Mouse (Mus musculus) megakaryocyte-erythroid progenitor cell, adult 5-6 weeks (primary cell): ENCODE measurements around the gene Eif2s1. TPM values are rescaled to one million over a fixed set of nuclear protein-coding genes. Genes with fewer than 3 reads are reported as not detected.

Source experiments
- ATAC-seq: replicated peaks from 2 replicates; pipeline ENCODE4 v1.8.0; 2016; ENCODE audit warnings: mild to moderate bottlenecking, inconsistent platforms; ENCODE audit not compliant: severe bottlenecking, poor library complexity, low FRiP score, low TSS enrichment
- total RNA-seq, 2 experiments: library from RNA; stranded (forward) in 1 of 2; stranded (reverse) in 1 of 2; fragments of 200-1000, 215-1000 nt in 1 of 2; fragments of >200 nt in 1 of 2; fragmentation: Nextera tagmentation in 1 of 2; gene quantifications; 2 replicates each; pipeline ENCODE4 v1.2.3; 2014 to 2017

Eif2s1 gene
- 88.2 and 99.2 TPM in 2 replicates for total RNA-seq (2014; fragmentation: Nextera tagmentation)
- total RNA-seq (2017): 137 and 156 TPM in 2 replicates

GRCm38 (mm10) chr12:78861496-78862253 lies at the start of gene Eif2s1, which contains the start of gene Atp6v1d:
Eif2s1 (plus strand) TSS chr12:78861819.
Atp6v1d (minus strand) TSS chr12:78861638.
- peak; percentile 88 for ATAC-seq

DNA sequence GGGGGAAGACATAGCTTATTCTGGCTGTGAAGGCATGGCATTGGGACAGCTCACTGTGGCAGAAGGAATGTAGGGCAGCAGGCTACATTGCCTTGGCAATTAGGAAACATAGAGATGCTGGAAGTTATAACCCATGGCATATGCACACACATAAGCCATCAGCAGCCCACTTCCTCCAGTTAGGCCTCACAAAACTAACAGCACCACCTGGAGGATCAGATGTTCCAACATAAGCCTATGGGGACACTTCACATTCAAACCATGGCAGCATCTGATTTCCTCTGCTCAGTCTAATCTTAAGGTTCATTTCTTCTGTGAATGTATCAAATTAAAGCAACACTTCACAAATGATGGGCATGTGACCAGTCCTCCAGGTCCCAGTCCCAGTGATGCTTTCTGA lies 47.2 kb upstream of the Eif2s1 start:
- 0 out of 2 replicates have a peak, but pooled peaks have one; percentile 7 for ATAC-seq

DNA sequence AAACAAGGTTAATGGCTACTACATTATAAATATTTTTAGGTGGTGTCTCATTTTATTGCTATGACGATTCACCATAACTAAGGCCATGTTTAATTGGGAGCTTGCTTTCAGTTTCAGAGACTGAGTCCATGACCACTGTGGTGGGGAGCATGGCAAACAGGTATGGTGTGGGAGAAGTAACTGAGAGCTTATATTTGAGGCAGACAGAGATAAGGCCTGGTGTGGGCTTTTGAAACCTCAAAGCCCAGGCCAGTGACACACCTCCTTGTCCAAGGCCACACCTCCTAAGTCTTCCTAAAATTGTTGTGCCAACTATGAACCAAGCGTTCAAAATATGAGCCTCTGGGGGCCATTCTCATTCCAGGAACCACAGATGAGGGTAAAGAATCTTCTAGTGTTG lies 27.1 kb upstream of the Eif2s1 start:
- peak; percentile 65 for ATAC-seq

- ATAC-seq: no peak
Observed at GRCm38 (mm10) chr12:78839906-78840305, 21.7 kb upstream of the Eif2s1 start.

- ATAC-seq: no peak
Observed at GRCm38 (mm10) chr12:78842429-78842828, 19.2 kb upstream of the Eif2s1 start.

DNA sequence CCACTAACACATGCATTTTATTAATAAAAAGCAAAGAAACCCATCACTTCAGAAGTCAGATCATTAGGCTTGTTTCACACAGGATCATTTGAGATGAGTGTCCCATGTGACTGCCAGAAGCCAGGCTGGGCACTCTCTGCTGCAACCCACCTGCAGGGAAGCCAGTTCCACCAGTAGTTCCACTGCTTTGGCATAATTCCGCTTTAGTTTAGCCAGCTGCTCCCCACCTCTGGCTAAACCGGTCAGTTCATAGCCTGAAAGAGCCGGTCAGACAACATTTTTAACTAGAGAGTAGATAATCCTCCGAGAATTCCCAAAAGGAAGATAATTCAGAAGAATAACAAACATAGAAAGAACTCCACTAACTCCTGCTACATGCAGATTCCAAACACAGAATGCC lies 13.4 kb upstream of the Eif2s1 start:
- ATAC-seq: no peak

DNA sequence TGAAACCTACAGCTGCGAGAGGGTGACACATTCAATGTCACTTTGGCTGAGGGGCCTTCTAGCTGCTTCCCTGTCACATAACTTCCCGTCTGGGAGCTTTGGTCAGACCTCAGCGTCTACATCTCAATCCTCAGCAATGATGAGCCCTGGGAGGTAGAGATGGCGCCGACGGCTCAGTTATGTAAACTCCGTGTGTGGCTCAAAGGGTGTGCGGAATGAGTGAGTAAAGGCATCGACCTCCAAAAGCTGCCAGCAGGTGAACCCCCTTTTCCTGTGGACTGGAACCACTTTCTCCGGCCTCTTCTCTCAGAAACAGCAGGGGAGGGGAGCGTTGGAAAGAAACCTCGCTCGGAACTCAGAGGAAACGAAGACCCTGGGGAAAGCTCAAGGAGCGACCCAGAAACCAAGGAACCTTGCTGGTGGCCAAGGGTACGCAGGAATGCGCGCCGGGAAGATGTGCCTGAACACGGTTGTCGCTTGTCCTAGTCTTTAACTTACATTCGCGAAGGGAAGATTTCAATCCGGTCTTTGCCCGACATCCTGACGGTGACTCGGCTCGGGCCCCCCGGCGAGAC lies 611 bp upstream of the Eif2s1 start:
- peak; percentile 32 for ATAC-seq

DNA sequence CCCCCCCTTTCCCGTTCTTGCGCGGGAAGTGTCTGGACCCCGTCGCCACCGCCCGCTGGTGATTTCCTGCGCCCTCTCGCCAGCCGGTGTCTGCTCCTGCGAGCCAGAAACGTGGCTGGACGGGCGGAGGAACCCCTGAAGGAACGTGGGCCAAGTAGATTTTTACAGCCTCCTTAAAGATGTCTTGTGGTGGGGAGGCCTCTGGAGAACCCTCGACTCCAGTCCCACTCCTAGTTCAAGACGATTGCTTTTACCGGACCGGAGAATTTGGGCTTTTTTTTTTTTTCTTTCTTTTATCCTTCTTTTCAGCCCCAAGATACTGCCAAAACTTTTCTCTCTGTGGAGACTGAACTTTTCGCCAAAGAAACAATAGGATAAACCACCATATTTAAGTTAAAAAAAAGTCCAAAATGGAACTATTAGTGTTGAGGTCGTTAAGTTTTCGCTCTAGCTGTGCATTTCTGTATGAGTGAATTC lies 673 bp downstream of the Eif2s1 start:
- peak; percentile 50; the same call in 1 of the 2 replicates for ATAC-seq

- ATAC-seq: no peak
Observed at GRCm38 (mm10) chr12:78865434-78865833, 3.8 kb downstream of the Eif2s1 start.

DNA sequence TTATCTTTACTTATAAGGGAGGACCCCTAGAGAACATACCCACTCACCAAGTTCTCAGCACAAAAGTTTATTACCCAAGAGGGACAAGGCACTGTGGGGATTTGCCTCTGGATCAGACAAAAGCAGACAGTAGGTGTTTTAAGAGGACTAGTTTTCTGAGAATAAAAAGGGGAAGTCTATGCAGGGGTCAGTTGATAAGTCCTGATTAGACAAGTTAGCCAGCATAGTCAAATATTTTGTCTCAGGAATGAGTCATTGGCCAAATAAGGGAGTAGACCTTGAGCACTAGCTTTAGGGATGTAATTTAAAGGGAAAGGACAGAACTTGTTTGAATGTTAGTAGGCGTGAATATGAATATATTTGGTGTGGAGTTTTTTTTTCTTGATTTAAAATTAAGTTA lies 6.5 kb downstream of the Eif2s1 start:
- no peak for ATAC-seq

GRCm38 (mm10) chr12:78874581-78874980 lies 13.0 kb downstream of the Eif2s1 start:
- ATAC-seq: 0 out of 2 replicates have a peak, but pooled peaks have one; percentile 28

GRCm38 (mm10) chr12:78890062-78890461 lies 28.4 kb downstream of the Eif2s1 start:
- ATAC-seq: no peak

- no peak for ATAC-seq
Observed at GRCm38 (mm10) chr12:78891149-78891548, 29.5 kb downstream of the Eif2s1 start.

DNA sequence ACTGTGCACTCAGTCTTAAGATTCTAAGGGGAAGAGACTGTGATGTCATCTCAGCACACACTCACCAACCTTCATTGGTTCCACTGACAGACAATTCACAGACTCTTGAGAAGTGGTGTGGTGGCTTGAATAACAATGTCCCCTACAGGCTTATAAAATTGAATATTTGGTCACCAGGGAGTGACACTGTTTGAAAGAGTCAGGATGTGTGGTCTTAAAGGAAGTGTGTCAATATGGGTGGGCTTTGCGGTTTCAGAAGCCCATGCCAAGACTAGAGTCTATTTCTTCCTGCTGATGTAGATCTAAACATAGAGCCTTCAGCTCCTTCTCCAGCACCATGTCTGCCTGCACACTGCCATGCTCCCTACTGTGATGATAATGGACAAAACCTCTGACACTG lies 36.2 kb downstream of the Eif2s1 start:
- ATAC-seq: no peak

GRCm38 (mm10) chr12:78901467-78901866 lies 39.8 kb downstream of the Eif2s1 start:
- no peak for ATAC-seq

DNA sequence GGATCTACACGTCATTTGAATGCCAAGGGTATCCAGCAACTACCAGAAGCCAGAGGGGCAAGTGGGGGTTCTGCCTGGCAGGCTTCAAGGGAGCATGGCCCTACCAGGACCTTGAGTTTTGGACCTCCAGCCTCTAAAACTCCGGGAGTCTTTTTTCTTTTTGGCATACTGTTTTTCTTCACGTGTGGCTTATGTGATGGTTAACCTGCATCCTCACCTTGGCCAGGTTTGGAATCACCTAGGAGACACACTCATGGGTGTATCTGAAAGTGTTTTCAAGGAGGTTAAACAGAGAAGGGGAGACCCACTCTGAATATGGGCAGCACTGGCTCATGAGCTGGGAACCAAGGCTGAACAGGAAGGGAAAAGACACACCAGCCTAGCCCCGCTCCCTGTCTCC lies 41.7 kb downstream of the Eif2s1 start:
- ATAC-seq: no peak

- ATAC-seq: no peak
Observed at GRCm38 (mm10) chr12:78904499-78904898, 42.9 kb downstream of the Eif2s1 start.

DNA sequence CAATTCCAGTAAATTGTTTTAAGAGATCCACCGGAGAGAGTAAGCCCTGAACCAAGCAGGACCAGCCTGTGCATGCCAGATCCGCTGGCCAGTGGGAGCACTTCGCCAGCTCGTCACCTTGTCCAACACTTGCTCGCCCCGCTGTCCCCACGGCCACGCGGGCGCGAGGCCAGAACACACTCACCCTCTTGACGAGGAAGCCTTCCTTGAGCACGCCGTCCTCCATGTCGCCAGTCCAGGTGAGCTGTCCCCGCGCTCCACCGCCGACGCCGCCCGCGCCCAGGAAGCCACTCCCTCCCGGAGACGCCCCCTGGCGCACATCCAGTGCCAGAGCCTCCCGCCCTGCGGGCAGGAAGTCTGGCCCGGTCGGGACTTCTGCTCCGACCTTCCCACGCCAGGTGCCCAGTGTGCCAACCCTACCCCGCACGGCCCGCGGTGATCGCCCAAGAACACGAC lies 45.1 kb downstream of the Eif2s1 start, which contains the start of gene Plek2:
Gene Plek2 (minus strand): TSS at position 258 of the 456 bp plus-strand sequence.
- ATAC-seq: peak; percentile 60

DNA sequence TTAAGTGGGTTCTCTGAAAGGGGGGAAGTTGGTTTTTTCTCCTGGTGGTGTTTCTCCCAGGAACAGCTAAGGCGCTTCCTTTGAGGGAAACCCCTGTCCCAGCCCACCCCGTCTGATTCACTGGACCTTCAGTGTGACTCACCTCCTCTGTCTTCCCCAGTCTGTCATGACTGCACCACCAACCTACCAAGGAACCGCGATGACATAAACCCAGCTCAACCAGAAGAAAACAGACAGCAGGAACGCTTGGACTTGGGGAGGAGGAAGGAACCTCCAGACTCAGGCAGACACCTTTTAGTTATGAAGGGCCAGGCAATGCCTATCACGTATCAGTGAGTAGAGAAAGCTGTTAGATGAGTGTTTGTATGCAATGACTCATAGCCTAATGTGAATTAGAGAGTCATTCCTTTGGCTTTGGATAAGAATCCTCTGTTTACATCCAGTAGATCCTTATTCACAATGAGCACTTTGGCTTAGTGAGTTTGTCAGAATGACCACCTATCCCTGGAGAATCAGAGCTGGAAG lies 46.5 kb downstream of the Eif2s1 start:
- no peak for ATAC-seq

GRCm38 (mm10) chr12:78910684-78911461 lies 49.3 kb downstream of the Eif2s1 start:
- ATAC-seq: peak; percentile 64
